Mouse (Mus musculus) liver, embryonic 14.5 days (tissue): ENCODE data around the gene Sys1. TPM values are rescaled to one million over a fixed set of nuclear protein-coding genes. Genes with fewer than 3 reads are reported as not detected.

Experiments used
- ATAC-seq: fragments of 200-750 bp; cut with Nextera tagmentation; 2 replicates; pipeline ENCODE4 v1.8.0; 2017; ENCODE audit warnings: moderate number of reproducible peaks, mild to moderate bottlenecking, moderate library complexity; ENCODE audit not compliant: insufficient read depth
- DNase-seq, 3 experiments: peaks; one replicate each; pipeline ENCODE4 v3.0.0-alpha.2; 2012 to 2013; ENCODE audit warnings: low read depth in 3 of 3, low spot score in 3 of 3
- H3K27ac ChIP-seq: fragments of 300-500 bp; sonication (generic); 2 replicates; pipeline ENCODE4 v1.5.1; 2014; ENCODE audit warnings: moderate library complexity, mild to moderate bottlenecking, control low read depth, inconsistent platforms
- H3K27me3 ChIP-seq: fragments of 300-500 bp; sonication (generic); 2 replicates; pipeline ENCODE4 v1.6.1; 2014; ENCODE audit warnings: mild to moderate bottlenecking, low read length, moderate library complexity; ENCODE audit not compliant: control insufficient read depth, insufficient read depth
- H3K36me3 ChIP-seq: fragments of 300-500 bp; sonication (generic); replicated peaks from 2 replicates; pipeline ENCODE4 v1.6.1; 2014; ENCODE audit warnings: low read depth; ENCODE audit not compliant: control insufficient read depth, insufficient read depth
- H3K4me1 ChIP-seq, 2 experiments: fragments of 200-500 bp in 1 of 2; fragments of 300-500 bp in 1 of 2; sonication (generic) in 1 of 2; replicated peaks; 2 replicates each; pipeline ENCODE4 v1.6.1; 2012 to 2014; ENCODE audit warnings: antibody characterized with exemption in 1 of 2, inconsistent platforms in 1 of 2, low read length in 1 of 2; ENCODE audit not compliant: control insufficient read depth in 2 of 2, insufficient read depth in 2 of 2
- H3K4me2 ChIP-seq: fragments of 300-500 bp; sonication (generic); 2 replicates; pipeline ENCODE4 v1.6.1; 2014; ENCODE audit warnings: low read depth, mild to moderate bottlenecking, control low read depth, moderate library complexity
- H3K4me3 ChIP-seq, 2 experiments: fragments of 200-500 bp in 1 of 2; fragments of 300-500 bp in 1 of 2; sonication (generic) in 1 of 2; 2 replicates each; pipeline ENCODE4 v1.5.1; 2012 to 2014; ENCODE audit warnings: low read depth in 2 of 2, low read length in 2 of 2, mild to moderate bottlenecking in 2 of 2, control low read depth in 1 of 2, inconsistent platforms in 1 of 2, moderate library complexity in 1 of 2; ENCODE audit not compliant: insufficient read depth in 1 of 2
- H3K9ac ChIP-seq: fragments of 300-500 bp; sonication (generic); replicated peaks from 2 replicates; pipeline ENCODE4 v1.6.1; 2014; ENCODE audit warnings: mild to moderate bottlenecking, control low read depth, moderate library complexity
- H3K9me3 ChIP-seq: fragments of 300-500 bp; sonication (generic); 2 replicates; pipeline ENCODE4 v1.6.1; 2016; ENCODE audit warnings: low read length, mixed read lengths; ENCODE audit not compliant: control insufficient read depth
- CTCF ChIP-seq: IDR thresholded peaks from 2 replicates; pipeline ENCODE4 v1.5.1; 2016; ENCODE audit warnings: antibody characterized with exemption, low read depth, control low read depth
- EP300 ChIP-seq: IDR thresholded peaks from 2 replicates; pipeline ENCODE4 v1.6.1; 2016; ENCODE audit warnings: antibody characterized with exemption, low read depth
- WGBS: fragments of 180-500 bp; shearing (Covaris S2); extraction: QIAGEN DNeasy Blood & Tissue Kit; methylation state at CpG from one replicate; pipeline ENCODE4 v1.1.7; 2014; ENCODE audit not compliant: insufficient replicate concordance; 5-methylcytosine and 5-hydroxymethylcytosine counted together
- polyA plus RNA-seq, 2 experiments: library from polyadenylated mRNA; depleted of rRNA in 1 of 2; stranded (reverse) in 1 of 2; unstranded in 1 of 2; fragments of >200 nt; fragmentation: Nextera tagmentation in 1 of 2; extraction: Ambion mirVana in 1 of 2; gene quantifications; 2 replicates each; pipeline versions ENCODE4 v1.2.1 to v1.2.3; 2012 to 2014

Sys1 gene
- polyA plus RNA-seq, 2 experiments = 15.9 to 30.7 TPM

DNA sequence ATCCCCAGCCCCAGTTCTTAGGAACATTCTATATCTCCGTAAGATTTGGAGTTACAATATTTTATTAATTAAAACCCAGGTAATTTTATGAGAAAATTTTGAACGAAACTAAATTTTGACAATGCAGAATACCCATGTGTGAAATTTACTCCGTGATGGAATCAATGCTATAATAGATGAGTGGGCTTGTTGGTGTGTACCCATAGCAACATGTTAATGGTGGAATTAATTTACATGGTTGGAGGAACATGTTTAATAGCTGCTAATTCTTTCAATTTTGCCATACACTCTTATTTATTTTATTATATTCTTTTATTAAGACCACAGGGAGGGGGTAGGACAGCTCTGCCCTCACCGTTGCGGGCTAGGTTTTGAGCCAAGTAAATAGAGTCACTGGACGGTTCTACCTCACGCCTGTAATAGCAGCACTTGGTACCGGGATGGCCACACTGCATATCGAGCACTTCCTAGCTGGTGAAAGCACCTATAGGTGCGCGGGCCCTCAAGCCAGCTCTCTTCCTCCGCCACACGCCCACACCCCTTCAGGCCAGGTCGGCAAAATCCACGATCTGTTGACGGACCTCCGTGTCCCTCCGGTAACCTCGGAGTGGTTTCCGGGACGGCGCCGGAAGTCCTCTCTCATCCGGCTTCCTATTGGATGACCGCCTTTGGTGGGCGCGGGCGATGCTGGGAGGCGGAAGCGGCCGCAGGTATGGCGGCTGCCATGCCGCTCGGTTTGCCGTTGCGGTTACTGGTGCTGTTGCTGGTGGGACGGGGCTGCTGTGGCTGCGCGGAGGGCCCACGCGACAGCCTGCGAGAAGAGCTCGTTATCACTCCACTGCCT, 40.3 kb downstream of the Sys1 start, which contains the start of gene Pigt:
Gene Pigt (plus strand): TSS at position 674 of the 844 bp plus-strand sequence.
- WGBS = 4% methylated on average over 43 of the region's 43 CpGs
- peak; percentile 68 to 73 (median 71) for DNase-seq
- H3K9me3 ChIP-seq = no peaks in the 10 kb centered on the region
- H3K9ac ChIP-seq = peak within 1 kb of the TSS; percentile 67
- no peaks in the 10 kb centered on the region; the same call in 1 of the 2 replicates for H3K36me3 ChIP-seq
- peak within 1 kb of the TSS; percentile 81 to 82 for H3K4me3 ChIP-seq
- TF ChIP-seq EP300 (no peak), CTCF (no peak)
- peaks cover 7 to 10% of the 10 kb centered on the region in 2 experiments for H3K4me1 ChIP-seq
- H3K27me3 ChIP-seq = no peaks in the 10 kb centered on the region
- H3K4me2 ChIP-seq = peak within 1 kb of the TSS; percentile 98
- peak; percentile 90 for ATAC-seq
- H3K27ac ChIP-seq = no peak within 1 kb of the TSS

DNA sequence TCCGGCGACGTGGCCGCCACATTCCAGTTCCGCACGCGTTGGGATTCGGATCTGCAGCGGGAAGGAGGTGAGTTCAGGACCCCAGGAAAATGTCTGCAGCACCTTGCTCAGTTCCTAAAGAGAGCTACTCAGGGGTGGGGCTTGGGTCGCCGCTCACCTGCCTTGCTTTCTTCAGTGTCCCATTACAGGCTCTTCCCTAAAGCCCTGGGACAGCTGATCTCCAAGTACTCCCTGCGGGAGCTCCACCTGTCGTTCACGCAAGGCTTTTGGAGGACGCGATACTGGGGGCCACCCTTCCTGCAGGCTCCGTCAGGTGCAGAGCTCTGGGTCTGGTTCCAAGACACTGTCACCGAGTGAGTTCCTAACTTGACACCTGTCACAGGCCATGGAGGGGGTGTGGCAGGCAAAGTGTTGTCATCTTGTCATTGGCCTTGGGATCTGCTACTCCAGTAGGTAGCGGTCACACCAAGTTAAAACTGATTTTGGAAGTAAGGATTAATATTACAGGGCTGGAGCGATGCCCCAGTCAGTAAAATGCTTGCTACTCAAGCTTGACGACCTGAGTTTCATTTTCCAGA, 41.0 kb downstream of the Sys1 start:
- no peaks in the 10 kb centered on the region for H3K27me3 ChIP-seq
- TF ChIP-seq EP300 = no peak
- no peak for TF ChIP-seq CTCF
- WGBS = 4% methylated on average over 21 of the region's 21 CpGs
- H3K9ac ChIP-seq = peak overlapping the region; percentile 67
- H3K9me3 ChIP-seq = no peaks in the 10 kb centered on the region
- peaks cover 7 to 10% of the 10 kb centered on the region in 2 experiments for H3K4me1 ChIP-seq
- H3K36me3 ChIP-seq = peaks cover 1% of the 10 kb centered on the region
- peak overlapping the region; percentile 98 for H3K4me2 ChIP-seq
- no peak overlapping the region for H3K27ac ChIP-seq
- ATAC-seq (peak; percentile 47), DNase-seq (no peak)
- H3K4me3 ChIP-seq = peak overlapping the region; percentile 81 to 82

DNA sequence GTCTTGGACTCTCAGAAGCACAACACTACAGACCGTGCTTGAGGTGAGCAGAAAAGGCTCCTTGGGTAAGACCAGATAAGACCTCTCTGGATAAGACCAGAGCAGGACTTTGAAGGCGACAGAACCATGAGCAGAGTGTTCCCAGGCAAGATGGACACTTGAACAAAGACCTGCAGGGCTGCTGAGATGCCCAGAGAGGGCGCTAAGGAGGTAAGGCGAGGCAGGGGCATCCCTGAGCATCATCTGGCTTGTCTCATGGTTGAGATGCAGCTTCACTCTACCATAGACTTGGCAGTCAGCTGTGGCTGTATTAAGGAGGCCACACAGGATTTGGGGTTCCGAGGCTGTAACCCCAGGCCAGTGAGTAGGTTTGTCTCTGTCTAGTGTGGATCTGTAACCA, 42.6 kb downstream of the Sys1 start:
- H3K27me3 ChIP-seq = no peaks in the 10 kb centered on the region
- H3K27ac ChIP-seq = no peak overlapping the region
- TF ChIP-seq EP300 = no peak
- peak; percentile 51 for TF ChIP-seq CTCF
- no peak for DNase-seq
- H3K4me1 ChIP-seq = peaks cover 7 to 10% of the 10 kb centered on the region in 2 experiments
- peaks cover 3% of the 10 kb centered on the region; the same call in 1 of the 2 replicates for H3K9me3 ChIP-seq
- WGBS = 55% methylated on average over 5 of the region's 5 CpGs
- H3K4me2 ChIP-seq = no peak overlapping the region
- H3K4me3 ChIP-seq = no peak overlapping the region
- peaks cover 11% of the 10 kb centered on the region for H3K36me3 ChIP-seq
- ATAC-seq = no peak
- no peak overlapping the region for H3K9ac ChIP-seq

DNA sequence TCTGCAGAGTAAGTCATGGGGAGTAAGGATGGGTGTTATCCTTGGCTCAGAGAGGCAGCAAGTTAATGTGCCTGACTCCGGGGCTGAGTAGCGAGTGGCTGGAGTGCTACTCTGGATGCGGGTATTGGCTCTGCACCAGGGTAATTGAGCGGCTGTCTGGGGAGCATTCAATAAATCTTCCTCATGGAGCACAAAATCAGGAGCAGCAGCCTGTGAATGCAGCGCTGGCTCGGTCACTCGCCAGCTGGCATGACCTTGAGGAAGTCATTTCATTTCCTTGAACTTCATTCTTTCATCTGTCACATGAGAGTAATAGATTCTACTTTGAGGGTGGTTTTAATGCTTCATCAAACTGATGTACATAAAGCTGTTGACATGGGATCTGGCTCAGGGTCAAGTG, 43.7 kb downstream of the Sys1 start:
- TF ChIP-seq CTCF = no peak
- no peak for TF ChIP-seq EP300
- no peak overlapping the region for H3K4me2 ChIP-seq
- WGBS = 82% methylated on average over 7 of the region's 7 CpGs
- peaks cover 17% of the 10 kb centered on the region for H3K36me3 ChIP-seq
- H3K4me3 ChIP-seq = no peak overlapping the region
- ATAC-seq (no peak), DNase-seq (no peak)
- peaks cover 3% of the 10 kb centered on the region; the same call in 1 of the 2 replicates for H3K9me3 ChIP-seq
- no peak overlapping the region for H3K27ac ChIP-seq
- H3K9ac ChIP-seq = no peak overlapping the region
- no peaks in the 10 kb centered on the region for H3K27me3 ChIP-seq
- H3K4me1 ChIP-seq = peaks cover 7 to 10% of the 10 kb centered on the region in 2 experiments

DNA sequence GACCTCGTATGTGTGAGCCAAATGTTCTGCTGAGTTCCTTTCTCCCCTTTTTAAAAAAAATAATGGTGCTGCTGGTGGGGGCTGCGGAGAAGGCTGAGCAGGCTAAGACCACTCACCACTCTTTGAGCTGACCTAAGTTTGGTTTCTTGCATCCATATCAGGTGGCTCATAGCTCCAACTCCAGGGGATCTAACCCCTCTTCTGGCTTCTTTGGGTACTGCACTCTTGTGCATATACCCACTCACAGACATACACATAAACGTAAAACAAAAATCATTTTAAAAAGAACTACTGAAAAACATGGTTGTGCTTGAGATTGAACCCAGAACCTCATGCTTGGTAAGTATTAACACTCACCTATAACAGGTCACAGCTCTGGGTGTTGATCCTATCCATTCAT, 48.2 kb downstream of the Sys1 start:
- H3K4me2 ChIP-seq = no peak overlapping the region
- H3K27me3 ChIP-seq = no peaks in the 10 kb centered on the region
- peaks cover 20% of the 10 kb centered on the region for H3K36me3 ChIP-seq
- ATAC-seq (no peak), DNase-seq (no peak)
- H3K4me1 ChIP-seq = no peaks in the 10 kb centered on the region
- H3K4me3 ChIP-seq = no peak overlapping the region
- H3K9ac ChIP-seq = no peak overlapping the region
- peaks cover 3% of the 10 kb centered on the region; the same call in 1 of the 2 replicates for H3K9me3 ChIP-seq
- no peak overlapping the region for H3K27ac ChIP-seq
- WGBS = 77% methylated on average over 3 of the region's 3 CpGs
- TF ChIP-seq CTCF = 0 out of 2 replicates have a peak, but pooled peaks have one; percentile 5
- TF ChIP-seq EP300 = no peak
